Mouse (Mus musculus): ENCODE data around the gene Grik1.

DNA sequence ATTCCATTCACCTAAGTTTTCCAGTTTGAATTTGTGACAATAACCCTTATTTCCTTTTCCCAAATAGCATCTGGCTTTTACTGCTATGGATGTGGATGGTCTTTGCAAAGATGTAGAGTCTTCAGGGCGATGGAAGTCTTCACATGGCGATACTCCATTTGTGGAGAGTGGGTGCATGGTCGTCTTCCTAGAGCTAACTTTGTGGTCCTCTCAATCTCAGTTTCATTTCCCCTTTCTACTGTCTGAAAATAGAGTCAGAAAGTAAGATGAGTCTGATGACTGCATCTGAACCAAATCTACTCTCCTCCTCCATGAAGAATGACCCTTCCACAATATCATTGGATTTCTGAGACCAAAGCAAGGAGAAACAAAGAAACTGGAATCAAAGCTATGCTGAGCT is 159.0 kb downstream of the Grik1 start:
- no peak for TF ChIP-seq CTCF (IDR thresholded peaks at IDR 0.05; ENCODE audit: extremely low read depth, insufficient read length, insufficient replicate concordance, low read depth, low read length)
- no peak for TF ChIP-seq POLR2A (IDR thresholded peaks at IDR 0.05; ENCODE audit: low read depth, low read length)
